8 mouse cellular contexts compared by ENCODE assay signal in the genomic region with DNA sequence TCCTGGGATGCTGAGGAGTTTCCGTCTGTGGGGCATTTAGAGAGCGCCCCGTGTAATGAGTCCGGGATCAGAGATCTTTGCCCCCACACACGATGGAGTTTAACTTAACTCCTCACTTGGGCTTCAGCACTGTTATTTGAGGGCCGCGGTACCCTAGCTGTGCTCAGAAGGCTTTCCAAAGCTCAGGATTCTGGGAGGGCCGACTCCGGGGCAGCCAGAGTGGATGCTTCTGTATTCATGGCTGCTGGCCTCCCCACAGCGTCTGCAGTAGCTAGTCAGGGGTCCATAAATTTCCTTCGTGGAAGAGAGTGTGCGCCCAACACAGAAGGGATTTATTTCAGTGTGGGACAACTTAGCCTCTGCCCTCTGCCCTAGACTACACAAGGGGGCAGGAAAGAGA.
DNase-seq lines count a peak whose midpoint lies in the region; ATAC-seq lines count a peak whose summit lies in the region.

No protein-coding gene starts in this region.

- no peak overlapping the region for H3K27ac ChIP-seq in kidney, embryonic 16.5 days (ENCODE audit: low read length)
- H3K27ac ChIP-seq in embryonic facial prominence, embryonic 14.5 days (replicated peaks; ENCODE audit: low read depth, low read length), result peak overlapping the region; percentile 73
- peak overlapping the region; percentile 36; the same call in 1 of the 2 replicates for H3K27ac ChIP-seq in hindbrain, embryonic 15.5 days (replicated peaks)
- H3K27ac ChIP-seq in midbrain, embryonic 15.5 days, result peak overlapping the region; percentile 20; the same call in 1 of the 2 replicates

- H3K9ac ChIP-seq in kidney, embryonic 16.5 days (replicated peaks; ENCODE audit: low read length), result no peak overlapping the region
- peak overlapping the region; percentile 55 for H3K9ac ChIP-seq in embryonic facial prominence, embryonic 14.5 days (ENCODE audit: low read depth, low read length)
- H3K9ac ChIP-seq in hindbrain, embryonic 15.5 days, result peak overlapping the region; percentile 49
- H3K9ac ChIP-seq in midbrain, embryonic 15.5 days, result peak overlapping the region; percentile 37

- no peaks in the 10 kb centered on the region for H3K36me3 ChIP-seq in kidney, embryonic 16.5 days (ENCODE audit: insufficient read depth, low read length)
- H3K36me3 ChIP-seq in embryonic facial prominence, embryonic 14.5 days (ENCODE audit: control insufficient read depth, insufficient read depth, low read length), result no peaks in the 10 kb centered on the region
- no peaks in the 10 kb centered on the region for H3K36me3 ChIP-seq in hindbrain, embryonic 15.5 days
- no peaks in the 10 kb centered on the region for H3K36me3 ChIP-seq in midbrain, embryonic 15.5 days (replicated peaks)

- no peaks in the 10 kb centered on the region for H3K9me3 ChIP-seq in kidney, embryonic 16.5 days (ENCODE audit: low read length)
- H3K9me3 ChIP-seq in embryonic facial prominence, embryonic 14.5 days (ENCODE audit: control insufficient read depth, low read length), result no peaks in the 10 kb centered on the region
- no peaks in the 10 kb centered on the region for H3K9me3 ChIP-seq in hindbrain, embryonic 15.5 days
- H3K9me3 ChIP-seq in midbrain, embryonic 15.5 days, result no peaks in the 10 kb centered on the region

- H3K27me3 ChIP-seq in kidney, embryonic 16.5 days (ENCODE audit: insufficient read depth, low read length), result peaks cover 72% of the 10 kb centered on the region
- peaks cover 4% of the 10 kb centered on the region; the same call in 1 of the 2 replicates for H3K27me3 ChIP-seq in embryonic facial prominence, embryonic 14.5 days (replicated peaks; ENCODE audit: control insufficient read depth, insufficient read depth, low read length)
- H3K27me3 ChIP-seq in hindbrain, embryonic 15.5 days, result peaks cover 4% of the 10 kb centered on the region; the same call in 1 of the 2 replicates
- peaks cover 19% of the 10 kb centered on the region for H3K27me3 ChIP-seq in midbrain, embryonic 15.5 days (replicated peaks)

- peaks cover 24% of the 10 kb centered on the region; the same call in 1 of the 2 replicates for H3K4me1 ChIP-seq in kidney, embryonic 16.5 days (ENCODE audit: insufficient read depth, low read length)
- H3K4me1 ChIP-seq in embryonic facial prominence, embryonic 14.5 days (ENCODE audit: control insufficient read depth, insufficient read depth, low read length), result peaks cover 30% of the 10 kb centered on the region
- peaks cover 14% of the 10 kb centered on the region for H3K4me1 ChIP-seq in hindbrain, embryonic 15.5 days (replicated peaks)
- peaks cover 14% of the 10 kb centered on the region for H3K4me1 ChIP-seq in midbrain, embryonic 15.5 days

- 16% methylated on average over 12 of the region's 12 CpGs for WGBS in kidney, embryonic 16.5 days
- 5% methylated on average over 12 of the region's 12 CpGs for WGBS in embryonic facial prominence, embryonic 14.5 days
- WGBS in hindbrain, embryonic 15.5 days, result 7% methylated on average over 12 of the region's 12 CpGs
- WGBS in midbrain, embryonic 15.5 days, result 11% methylated on average over 12 of the region's 12 CpGs

- H3K4me2 ChIP-seq in kidney, embryonic 16.5 days (replicated peaks; ENCODE audit: low read depth, low read length), result peak overlapping the region; percentile 56
- peak overlapping the region; percentile 72 for H3K4me2 ChIP-seq in embryonic facial prominence, embryonic 14.5 days (ENCODE audit: low read depth, low read length)
- H3K4me2 ChIP-seq in hindbrain, embryonic 15.5 days, result peak overlapping the region; percentile 85
- H3K4me2 ChIP-seq in midbrain, embryonic 15.5 days, result peak overlapping the region; percentile 65

- peak; percentile 32; the same call in 1 of the 2 replicates for ATAC-seq in kidney, embryonic 16.5 days (ENCODE audit: low FRiP score, low TSS enrichment)
- ATAC-seq in embryonic facial prominence, embryonic 14.5 days (ENCODE audit: low read depth), result peak; percentile 12; the same call in 1 of the 2 replicates
- peak; percentile 10; the same call in 1 of the 2 replicates for ATAC-seq in hindbrain, embryonic 15.5 days (ENCODE audit: low FRiP score, low read depth)
- peak; percentile 55 for ATAC-seq in midbrain, embryonic 15.5 days (replicated peaks)

- DNase-seq in kidney, postnatal 10 days, result no peak
- DNase-seq in embryonic facial prominence, embryonic 14.5 days (ENCODE audit: low spot score), result no peak
- no peak for DNase-seq in urinary bladder, postnatal 4 days (ENCODE audit: low spot score in 2 of 2)
- DNase-seq in layer of hippocampus, postnatal 25 days (ENCODE audit: extremely low spot score in 1 of 2, low spot score in 1 of 2), result no peak
- no peak for DNase-seq in embryo, embryonic 10 days (ENCODE audit: low spot score)

- H3K4me3 ChIP-seq in kidney, embryonic 16.5 days (ENCODE audit: low read length), result peak overlapping the region; percentile 35
- H3K4me3 ChIP-seq in embryonic facial prominence, embryonic 14.5 days (ENCODE audit: low read depth, low read length), result peak overlapping the region; percentile 37
- peak overlapping the region; percentile 42 for H3K4me3 ChIP-seq in hindbrain, embryonic 15.5 days
- H3K4me3 ChIP-seq in midbrain, embryonic 15.5 days, result peak overlapping the region; percentile 42
